Mouse (Mus musculus) hindbrain, embryonic 12.5 days (tissue): ENCODE measurements around the gene Olfr301. TPM values are rescaled to one million over a fixed set of nuclear protein-coding genes. Genes with fewer than 3 reads are reported as not detected.

Experiments
- ATAC-seq: fragments of 200-750 bp; cut with Nextera tagmentation; 2 replicates; pipeline ENCODE4 v1.8.0; 2017; ENCODE audit warnings: moderate TSS enrichment; ENCODE audit not compliant: low FRiP score
- H3K27ac ChIP-seq: fragments of 300-500 bp; sonication (generic); 2 replicates; pipeline ENCODE4 v1.5.1; 2016; ENCODE audit warnings: mild to moderate bottlenecking
- H3K27me3 ChIP-seq: fragments of 300-500 bp; sonication (generic); 2 replicates; pipeline ENCODE4 v1.6.1; 2016; ENCODE audit warnings: mild to moderate bottlenecking
- H3K36me3 ChIP-seq: fragments of 300-500 bp; sonication (generic); 2 replicates; pipeline ENCODE4 v1.6.1; 2016; ENCODE audit warnings: mild to moderate bottlenecking
- H3K4me1 ChIP-seq: fragments of 300-500 bp; sonication (generic); 2 replicates; pipeline ENCODE4 v1.6.1; 2016
- H3K4me2 ChIP-seq: fragments of 300-500 bp; sonication (generic); replicated peaks from 2 replicates; pipeline ENCODE4 v1.6.1; 2016; ENCODE audit warnings: mild to moderate bottlenecking
- H3K4me3 ChIP-seq: fragments of 300-500 bp; sonication (generic); 2 replicates; pipeline ENCODE4 v1.5.1; 2016; ENCODE audit warnings: mild to moderate bottlenecking
- H3K9ac ChIP-seq: fragments of 300-500 bp; sonication (generic); 2 replicates; pipeline ENCODE4 v1.6.1; 2016; ENCODE audit warnings: mild to moderate bottlenecking, moderate library complexity
- H3K9me3 ChIP-seq: fragments of 300-500 bp; sonication (generic); replicated peaks from 2 replicates; pipeline ENCODE4 v1.6.1; 2016; ENCODE audit warnings: mild to moderate bottlenecking
- WGBS: fragments of 180-500 bp; shearing (Covaris S2); methylation state at CpG from one replicate; pipeline ENCODE4 v1.1.7; 2016; 5-methylcytosine and 5-hydroxymethylcytosine counted together
- polyA plus RNA-seq: library from polyadenylated mRNA; unstranded; fragments of >200 nt; fragmentation: Nextera tagmentation; extraction: Ambion mirVana; gene quantifications from 2 replicates; pipeline ENCODE4 v1.2.1, GENCODE M21; 2016

Gene Olfr301
- polyA plus RNA-seq: not detected in 2 replicates

DNA sequence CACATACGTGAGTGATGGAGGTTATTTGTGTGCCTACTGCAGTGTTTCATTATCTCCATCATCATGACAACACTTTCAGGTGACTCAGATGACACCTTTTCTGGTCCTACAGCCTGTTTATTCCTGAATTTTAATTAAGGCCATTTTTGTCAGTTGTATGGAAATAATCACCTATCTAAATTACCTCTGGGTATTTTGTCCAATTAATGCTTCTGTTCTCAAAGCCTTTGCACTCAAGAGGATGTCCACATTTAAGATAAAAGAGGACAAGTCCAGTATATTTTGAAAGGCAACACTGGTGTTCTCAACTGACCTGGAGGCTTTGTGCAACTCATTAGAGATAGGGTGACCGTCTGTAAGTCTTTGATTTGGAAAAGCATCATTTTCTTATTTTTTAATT is at the start of gene Olfr301:
TSS of gene Olfr301 (plus strand) at position 301 of the 400 bp plus-strand sequence.
- Histone ChIP-seq H3K27ac (no peak within 1 kb of the TSS), H3K9ac (no peak within 1 kb of the TSS), H3K4me3 (no peak within 1 kb of the TSS), H3K36me3 (no peaks in the 10 kb centered on the region), H3K9me3 (no peaks in the 10 kb centered on the region), H3K4me2 (no peak within 1 kb of the TSS), H3K27me3 (no peaks in the 10 kb centered on the region), H3K4me1 (no peaks in the 10 kb centered on the region)
- WGBS: 89% methylated on average over 2 of the region's 2 CpGs
- ATAC-seq: no peak

DNA sequence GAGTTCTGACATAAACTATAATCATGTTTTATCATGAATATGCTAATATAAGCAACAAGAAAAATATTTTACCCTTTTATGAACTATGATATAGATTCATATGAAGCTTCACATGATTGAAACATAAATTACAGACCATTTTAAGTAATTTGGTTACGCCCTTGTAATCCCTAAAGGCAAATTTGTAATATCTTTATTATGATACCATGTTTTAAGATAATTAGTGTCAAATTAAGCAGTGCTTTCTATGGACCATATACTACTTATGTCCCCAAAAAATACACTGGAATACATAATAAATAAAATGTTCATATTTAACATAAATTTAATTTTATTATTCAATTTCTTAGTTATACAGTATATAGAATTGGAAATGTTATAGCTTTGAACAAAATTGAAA is 36.8 kb upstream of the Olfr301 start, which contains the start of gene Olfr305:
TSS of gene Olfr305 (minus strand) at position 101 of the 400 bp plus-strand sequence.
- Histone ChIP-seq H3K4me3 (no peak within 1 kb of the TSS), H3K9me3 (no peaks in the 10 kb centered on the region), H3K36me3 (no peaks in the 10 kb centered on the region), H3K27ac (no peak within 1 kb of the TSS), H3K4me2 (no peak within 1 kb of the TSS), H3K27me3 (no peaks in the 10 kb centered on the region), H3K9ac (no peak within 1 kb of the TSS), H3K4me1 (no peaks in the 10 kb centered on the region)
- 79% methylated on average over 1 of the region's 1 CpGs for whole genome bisulfite sequencing
- ATAC-seq: no peak

DNA sequence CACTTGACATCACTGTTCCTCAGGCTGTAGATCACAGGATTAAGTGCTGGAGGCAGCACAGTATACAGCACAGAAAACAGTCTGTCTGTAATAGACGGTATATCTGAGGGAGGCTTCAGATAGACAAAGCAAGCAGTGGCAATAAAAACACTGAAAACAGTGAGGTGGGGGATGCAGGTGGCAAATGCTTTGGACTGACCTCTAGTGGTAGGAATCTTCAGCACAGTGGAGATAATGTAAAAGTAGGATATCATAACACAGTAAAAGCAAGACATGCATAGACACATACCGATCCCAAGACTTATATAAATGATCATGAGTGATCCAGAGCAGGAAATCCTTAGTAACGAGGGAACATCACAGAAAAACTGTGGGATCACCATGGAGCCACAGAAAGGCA is 17.9 kb upstream of the Olfr301 start:
- ATAC-seq: no peak
- no peaks in the 10 kb centered on the region for H3K4me1 ChIP-seq
- H3K4me2 ChIP-seq: no peak overlapping the region
- no peaks in the 10 kb centered on the region for H3K9me3 ChIP-seq
- H3K9ac ChIP-seq: no peak overlapping the region
- H3K27ac ChIP-seq: no peak overlapping the region
- H3K4me3 ChIP-seq: no peak overlapping the region
- no peaks in the 10 kb centered on the region for H3K36me3 ChIP-seq
- no peaks in the 10 kb centered on the region for H3K27me3 ChIP-seq
- WGBS: 82% methylated on average over 3 of the region's 3 CpGs

DNA sequence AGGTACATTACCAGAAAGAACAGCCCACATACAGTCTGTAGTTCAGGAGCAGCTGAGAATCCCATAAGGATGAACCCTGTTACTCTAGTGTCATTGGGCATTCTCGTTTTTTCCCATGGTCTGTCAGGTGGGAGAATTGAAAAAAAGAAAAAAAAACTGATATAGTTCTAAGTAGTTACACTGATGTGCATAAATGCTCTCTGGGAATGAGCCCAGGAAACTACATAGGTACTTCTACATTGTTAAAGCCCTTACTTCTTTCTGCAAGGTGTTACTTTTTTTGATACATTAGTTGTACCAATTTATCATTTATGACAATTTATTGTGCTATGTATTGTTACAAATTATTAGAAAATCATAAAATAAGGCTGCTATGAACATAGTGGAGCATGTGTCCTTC is 17.1 kb upstream of the Olfr301 start, which contains the start of gene Olfr304:
TSS of gene Olfr304 (minus strand) at position 101 of the 400 bp plus-strand sequence.
- Histone ChIP-seq H3K9me3 (no peaks in the 10 kb centered on the region), H3K9ac (no peak within 1 kb of the TSS), H3K4me1 (no peaks in the 10 kb centered on the region), H3K4me2 (no peak within 1 kb of the TSS), H3K36me3 (no peaks in the 10 kb centered on the region), H3K4me3 (no peak within 1 kb of the TSS), H3K27ac (no peak within 1 kb of the TSS), H3K27me3 (no peaks in the 10 kb centered on the region)
- no peak for ATAC-seq
- 71% methylated on average over 1 of the region's 1 CpGs for WGBS

GRCm38 (mm10) chr7:86397689-86398088 is 6.0 kb upstream of the Olfr301 start, which contains the start of gene Olfr303:
Gene Olfr303, minus strand, starts transcription at chr7:86397789.
- Histone ChIP-seq H3K9ac (no peak within 1 kb of the TSS), H3K27me3 (no peaks in the 10 kb centered on the region), H3K27ac (no peak within 1 kb of the TSS), H3K4me2 (no peak within 1 kb of the TSS), H3K4me1 (no peaks in the 10 kb centered on the region), H3K9me3 (no peaks in the 10 kb centered on the region), H3K36me3 (no peaks in the 10 kb centered on the region), H3K4me3 (no peak within 1 kb of the TSS)
- ATAC-seq: no peak

GRCm38 (mm10) chr7:86459621-86460020 is 56.0 kb downstream of the Olfr301 start, which contains the start of gene Olfr299:
Gene Olfr299, plus strand, starts transcription at chr7:86459921.
- Histone ChIP-seq H3K36me3 (no peaks in the 10 kb centered on the region), H3K27ac (no peak within 1 kb of the TSS), H3K4me2 (no peak within 1 kb of the TSS), H3K4me1 (no peaks in the 10 kb centered on the region), H3K4me3 (no peak within 1 kb of the TSS), H3K27me3 (no peaks in the 10 kb centered on the region), H3K9me3 (no peaks in the 10 kb centered on the region), H3K9ac (no peak within 1 kb of the TSS)
- 89% methylated on average over 1 of the region's 1 CpGs for WGBS
- no peak for ATAC-seq

Other genes with a start within 250 kb of the Olfr301 start
- gene Vmn2r75, start 232.1 kb upstream of the Olfr301 start, polyA plus RNA-seq: not detected in 2 replicates
- gene Vmn2r76, start 157.5 kb upstream of the Olfr301 start, polyA plus RNA-seq: not detected in 2 replicates
- not detected in 2 replicates for gene Olfr310, start 126.7 kb upstream of the Olfr301 start, polyA plus RNA-seq
- not detected in 2 replicates for gene Olfr309, start 90.1 kb upstream of the Olfr301 start, polyA plus RNA-seq
- gene Olfr308, start 78.2 kb upstream of the Olfr301 start, polyA plus RNA-seq: not detected in 2 replicates
- not detected in 2 replicates for gene Olfr307, start 66.3 kb upstream of the Olfr301 start, polyA plus RNA-seq
- gene Olfr305, start 36.9 kb upstream of the Olfr301 start, polyA plus RNA-seq: not detected in 2 replicates
- not detected in 2 replicates for gene Olfr304, start 17.2 kb upstream of the Olfr301 start, polyA plus RNA-seq
- not detected in 2 replicates for gene Olfr303, start 6.1 kb upstream of the Olfr301 start, polyA plus RNA-seq
- gene Olfr299, start 56.1 kb downstream of the Olfr301 start, polyA plus RNA-seq: not detected in 2 replicates
- gene Olfr298, start 88.6 kb downstream of the Olfr301 start, polyA plus RNA-seq: not detected in 2 replicates
- gene Olfr297, start 116.1 kb downstream of the Olfr301 start, polyA plus RNA-seq: not detected in 2 replicates
- gene Olfr295, start 180.0 kb downstream of the Olfr301 start, polyA plus RNA-seq: not detected in 2 replicates
- gene Olfr294, start 212.8 kb downstream of the Olfr301 start, polyA plus RNA-seq: not detected in 2 replicates
- gene Olfr293, start 245.2 kb downstream of the Olfr301 start, polyA plus RNA-seq: not detected in 2 replicates